Mouse (Mus musculus): Measurements from ENCODE around the gene Zfp260.
"Not testable (repeated sequence)": the region's sequence is repeated elsewhere in the genome, so short reads cannot be mapped to it uniquely, and the experiment has no call there.

Zfp260 gene

GRCm38 (mm10) chr7:30094646-30095429 lies at the start of gene Zfp260:
Zfp260 (plus strand) TSS chr7:30094777.
- DNase-seq: peak; percentile 94

- DNase-seq: no peak
Measured at GRCm38 (mm10) chr7:30048126-30048525, 46.5 kb upstream of the Zfp260 start.

GRCm38 (mm10) chr7:30050882-30051548 lies 43.6 kb upstream of the Zfp260 start, which contains the start of gene Zfp14:
Zfp14 (minus strand) TSS chr7:30051380.
- peak; percentile 91 for DNase-seq

GRCm38 (mm10) chr7:30053591-30053990 lies 41.0 kb upstream of the Zfp260 start:
- DNase-seq: no peak

- DNase-seq: no peak
Measured at GRCm38 (mm10) chr7:30060341-30060740, 34.2 kb upstream of the Zfp260 start.

- DNase-seq: no peak
Measured at GRCm38 (mm10) chr7:30062478-30062877, 32.1 kb upstream of the Zfp260 start.

DNA sequence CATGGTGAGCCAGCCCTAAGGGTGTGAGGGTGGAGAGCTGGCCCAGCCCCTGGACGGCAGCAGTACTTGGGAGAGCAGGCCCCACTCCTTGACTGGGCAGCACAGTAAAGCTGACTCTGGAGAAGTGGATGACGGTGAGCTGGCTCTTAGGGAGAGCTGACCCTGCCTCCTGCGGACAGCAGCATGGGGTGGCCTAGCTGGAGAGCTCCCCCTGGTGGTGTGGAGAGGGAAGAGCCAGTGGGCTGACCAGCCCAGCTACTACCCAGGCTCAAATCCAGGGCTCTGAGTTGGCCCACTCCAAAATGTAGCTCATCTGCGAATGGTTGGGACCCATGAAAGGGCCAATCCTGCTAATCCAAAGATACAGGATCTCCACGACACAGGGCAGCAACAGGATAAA lies 30.0 kb upstream of the Zfp260 start:
- no peak for DNase-seq

GRCm38 (mm10) chr7:30072146-30073028 lies 22.2 kb upstream of the Zfp260 start, which contains the start of gene Zfp82:
Zfp82 (minus strand) TSS chr7:30072900.
- DNase-seq: peak; percentile 84

DNA sequence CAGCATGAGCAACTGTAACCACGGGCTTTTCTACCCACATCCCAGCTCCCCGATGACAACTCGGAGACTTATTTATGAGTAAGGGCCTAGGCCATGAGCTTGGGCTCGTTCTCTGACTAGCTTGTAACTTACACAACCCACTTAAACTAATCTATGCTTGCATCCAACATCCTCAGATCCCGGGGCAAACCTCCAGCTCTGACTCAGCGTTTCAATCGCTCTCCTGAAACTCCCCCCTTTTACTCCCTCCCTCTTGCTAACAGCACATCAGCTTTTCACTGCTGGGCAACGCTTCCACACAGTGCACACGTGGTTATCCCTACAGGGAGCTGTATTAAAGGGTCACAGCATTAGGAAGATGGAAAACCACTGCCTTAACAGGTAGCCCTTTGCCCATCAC lies 8.1 kb upstream of the Zfp260 start:
- DNase-seq: no peak

GRCm38 (mm10) chr7:30089405-30089804 lies 5.2 kb upstream of the Zfp260 start:
- no peak for DNase-seq

DNA sequence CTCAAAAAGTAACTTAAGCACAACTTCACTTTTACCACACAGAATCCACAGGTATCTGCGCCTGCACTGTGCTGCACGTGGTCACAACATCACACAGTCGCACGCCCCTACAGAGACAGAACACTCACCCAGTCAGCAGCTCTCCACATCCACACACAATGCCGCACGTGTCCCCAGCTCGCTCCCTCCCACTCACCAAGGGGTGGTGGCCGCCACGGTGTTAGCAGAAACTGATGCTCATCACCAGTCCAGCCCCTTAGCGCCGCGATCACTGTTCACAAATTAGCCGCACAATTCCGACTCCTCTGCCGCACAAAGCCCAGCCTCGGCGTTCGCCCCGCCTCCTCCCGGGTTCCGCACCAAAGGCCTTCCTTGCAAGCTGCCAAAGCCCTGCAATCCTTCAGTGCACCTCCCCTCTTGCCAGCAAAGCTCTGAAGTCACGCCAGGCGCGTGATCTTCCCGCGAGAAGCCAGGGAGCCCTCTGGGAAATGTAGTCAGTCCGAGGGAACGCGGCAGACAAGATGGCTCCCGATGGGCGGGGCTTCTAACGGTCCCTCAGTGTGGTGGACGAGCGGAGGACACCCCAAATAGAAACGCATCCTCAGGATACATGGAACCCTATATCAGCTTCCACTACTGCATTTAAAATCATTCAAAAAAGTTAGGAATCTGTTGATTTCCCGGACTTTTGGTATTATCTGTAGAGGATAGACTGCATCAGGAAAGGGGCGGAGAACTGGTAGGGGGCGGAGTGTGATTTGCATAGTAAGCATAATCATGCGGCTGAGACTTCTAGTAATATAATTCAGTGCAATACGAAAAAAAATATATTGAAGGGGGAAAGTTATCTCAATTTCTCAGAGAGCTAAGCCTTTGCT lies 4.2 kb upstream of the Zfp260 start, which contains the start of the genes Gm26920 and Zfp566:
Gene Gm26920 (minus strand): TSS at position 319 of the 878 bp plus-strand sequence.
Gene Zfp566 (minus strand): TSS at position 436 of the 878 bp plus-strand sequence.
- peak; percentile 97 for DNase-seq

- no peak for DNase-seq
Measured at GRCm38 (mm10) chr7:30090970-30091585, 3.5 kb upstream of the Zfp260 start.

- DNase-seq: no peak
Measured at GRCm38 (mm10) chr7:30092666-30093065, 1.9 kb upstream of the Zfp260 start.

DNA sequence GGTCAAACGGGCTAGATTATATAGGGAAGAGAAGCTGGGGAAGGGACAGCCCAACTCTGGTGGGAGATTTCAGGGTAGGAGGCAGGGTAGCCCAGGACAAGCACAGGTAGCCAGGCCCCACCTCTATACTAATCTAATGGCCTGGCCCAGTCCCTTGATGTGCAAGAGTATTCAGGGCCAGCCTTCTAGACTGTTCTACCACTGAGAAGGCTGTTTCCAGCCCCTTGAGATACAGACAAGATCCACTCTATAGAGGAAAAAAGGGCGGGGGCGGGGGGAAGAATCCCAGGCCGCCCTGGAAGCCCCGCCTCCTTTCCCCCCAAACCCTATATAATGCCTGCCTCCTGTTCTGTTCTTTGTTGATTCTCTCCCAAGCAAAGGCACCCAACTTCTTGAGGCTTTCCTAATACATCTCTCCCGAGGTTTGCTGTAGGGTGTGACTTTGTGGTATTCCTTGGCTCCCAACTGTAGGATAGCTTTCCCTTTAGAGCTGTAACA lies 610 bp upstream of the Zfp260 start:
- no peak for DNase-seq

DNA sequence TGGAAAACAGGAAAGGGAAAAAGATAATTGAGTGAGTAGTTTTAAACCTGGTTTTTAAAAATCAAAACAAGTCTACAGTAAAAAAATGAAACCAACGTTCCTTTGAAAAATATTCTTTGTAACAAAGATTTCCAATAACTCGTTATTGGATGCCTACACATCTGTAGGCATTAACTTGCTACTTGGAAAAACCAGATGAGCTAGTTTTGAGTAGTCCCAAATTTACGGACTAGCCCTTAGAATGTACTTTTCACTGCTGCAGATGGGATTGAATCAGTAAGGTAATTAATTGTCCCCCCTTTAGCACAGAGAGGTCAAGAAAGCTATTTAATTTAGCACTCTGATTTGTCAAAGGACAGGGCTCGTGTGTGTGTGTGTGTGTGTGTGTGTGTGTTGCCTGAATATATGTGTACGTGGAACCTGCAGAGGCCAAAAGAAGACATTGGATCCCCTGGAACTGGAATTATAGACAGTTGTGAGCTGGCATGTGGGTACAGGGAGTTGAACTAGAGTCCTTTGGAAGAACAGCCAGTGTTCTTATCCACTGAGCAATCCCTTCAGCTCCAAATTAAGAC lies 1.1 kb downstream of the Zfp260 start:
- no peak for DNase-seq

DNA sequence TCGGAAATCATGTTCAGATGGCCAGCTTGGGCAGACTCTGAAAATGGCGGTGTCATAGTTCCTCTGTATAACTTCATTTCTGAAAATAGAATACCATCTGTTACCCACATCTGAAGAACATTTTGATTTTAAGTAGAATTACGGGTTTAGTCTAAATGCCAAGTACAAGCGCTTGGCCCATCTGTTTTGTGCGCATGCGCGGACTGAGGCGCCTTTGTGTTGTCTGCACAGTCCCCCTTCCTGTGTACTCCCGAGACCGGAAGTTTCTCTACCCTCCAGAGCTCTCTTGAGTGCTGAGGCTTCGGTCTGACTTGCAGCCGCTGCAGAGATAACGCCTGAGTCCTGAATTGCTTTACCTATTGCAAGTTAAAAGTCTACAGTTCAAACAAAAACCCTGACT lies 4.7 kb downstream of the Zfp260 start:
- no peak for DNase-seq

DNA sequence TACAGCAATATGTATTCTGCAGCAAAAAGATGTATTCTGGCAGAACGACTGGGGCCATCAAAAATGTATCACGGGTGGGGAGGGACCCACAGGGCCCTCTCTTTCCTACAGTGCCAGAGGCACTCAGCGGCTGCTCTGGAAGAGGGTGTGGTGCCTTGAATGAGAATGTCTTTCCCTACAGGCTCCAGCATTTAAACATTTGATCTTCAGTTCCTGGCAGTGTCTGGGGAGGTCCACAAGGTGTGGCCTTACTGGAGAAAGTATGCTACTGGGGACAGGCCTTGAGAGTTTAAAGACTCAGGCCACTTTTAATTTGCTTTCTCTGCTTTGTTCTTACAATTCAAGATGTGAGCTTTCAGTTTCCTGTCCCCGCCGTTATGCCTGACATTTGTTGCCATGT lies 21.5 kb downstream of the Zfp260 start:
- no peak for DNase-seq

GRCm38 (mm10) chr7:30117935-30118334 lies 23.4 kb downstream of the Zfp260 start:
- DNase-seq: not testable (repeated sequence)

DNA sequence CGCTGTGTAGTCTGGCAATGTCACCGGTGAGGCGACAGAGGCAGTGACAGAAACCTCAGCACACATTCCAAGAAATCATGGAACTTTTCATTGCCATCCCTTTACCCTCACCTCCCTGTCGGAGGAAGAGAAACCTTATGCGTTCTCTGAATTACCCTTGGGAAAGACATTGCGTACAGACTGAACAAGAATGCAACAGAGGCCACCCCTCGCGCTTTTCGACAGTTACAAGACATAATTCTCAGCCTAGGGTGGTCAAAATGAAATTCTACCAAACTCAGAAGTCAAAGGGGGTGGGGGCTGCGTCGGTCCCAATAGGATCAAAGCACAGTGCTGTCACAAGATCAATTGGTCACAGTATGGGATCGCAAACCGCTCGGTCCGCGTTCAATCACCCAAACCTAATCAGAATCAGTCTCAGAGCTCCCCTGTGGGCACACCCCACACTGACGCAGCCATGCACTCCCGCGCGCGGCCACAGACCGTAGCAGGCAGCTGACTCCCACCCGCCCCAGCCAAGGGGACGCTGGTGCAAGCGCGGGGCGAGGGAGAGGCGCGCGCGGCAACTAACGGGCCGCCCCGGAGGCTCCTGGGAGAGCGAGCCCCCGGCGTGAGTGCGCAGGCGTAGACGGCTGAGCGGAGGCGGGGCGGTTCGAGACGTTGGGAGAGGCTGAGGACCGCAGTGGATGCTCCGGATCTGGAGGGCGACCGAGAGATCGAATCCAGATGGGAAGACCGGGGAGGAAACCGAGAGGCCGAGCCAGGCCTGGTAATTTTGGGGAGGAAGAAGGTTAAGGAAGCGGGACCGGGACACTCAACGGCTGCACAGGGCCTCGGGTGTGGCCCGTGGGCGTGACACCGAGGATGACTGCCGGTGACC lies 27.0 kb downstream of the Zfp260 start, which contains the start of gene Zfp382:
Gene Zfp382 (plus strand): TSS at position 635 of the 880 bp plus-strand sequence.
- peak; percentile 91 for DNase-seq

DNA sequence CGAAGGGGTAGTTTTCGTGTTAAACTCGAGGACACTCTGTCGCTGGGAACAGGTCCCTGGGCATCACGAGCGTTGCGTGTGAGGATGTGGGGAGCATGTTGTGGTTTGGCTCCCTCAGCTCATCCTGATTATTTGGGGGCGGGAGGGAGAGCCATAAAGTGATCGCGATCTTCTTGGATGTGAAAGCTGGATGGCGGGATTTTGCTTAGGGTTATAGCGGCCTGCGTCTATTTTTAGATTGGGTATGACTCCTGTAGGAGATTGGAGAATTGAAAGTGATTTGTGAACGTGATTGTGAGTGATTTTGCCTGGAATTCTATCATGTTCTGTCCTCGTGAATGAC lies 27.6 kb downstream of the Zfp260 start:
- no peak for DNase-seq

Data from kidney, postnatal 14 days (tissue).